Mouse (Mus musculus) neutrophil, adult 59 days (primary cell): ENCODE data around the gene Gns. TPM values are rescaled to one million over a fixed set of nuclear protein-coding genes. Genes with fewer than 3 reads are reported as not detected.

ENCODE experiments used
- total RNA-seq, 2 experiments: library from RNA; stranded (reverse); gene quantifications; 1 replicate in 1 of 2; 2 replicates in 1 of 2; pipeline ENCODE4 v1.2.4; 2023

Gns gene
- total RNA-seq = 100 to 1,000 TPM; 117 to 148 TPM

GRCm38 (mm10) chr10:121364801-121365564, at the start of gene Gns:
Gene Gns, plus strand, starts transcription at chr10:121365090.

GRCm38 (mm10) chr10:121351066-121351581, 13.8 kb upstream of the Gns start, which contains the start of gene Tbc1d30:
Gene Tbc1d30, minus strand, starts transcription at chr10:121351278.

Other genes starting within 250 kb of the Gns start
- gene Tbc1d30, start 13.8 kb upstream of the Gns start, total RNA-seq = under 1 TPM; 0.75 to 0.84 TPM
- 100 to 1,000 TPM; 174 to 183 TPM for gene Rassf3, start 111.3 kb downstream of the Gns start, total RNA-seq
- gene Tbk1, start 221.7 kb downstream of the Gns start, total RNA-seq = 10 to 100 TPM; 51.4 to 57.5 TPM